Mouse (Mus musculus) intestine, embryonic 14.5 days (tissue): ENCODE measurements at regions not wholly inside any gene's neighbourhood (a gene's known extent, or its start where the extent isn't known, plus 50 kb on each side); places are given as distances from the start of the nearest gene placed in this dataset.

ENCODE experiments used
- ATAC-seq: fragments of 200-750 bp; cut with Nextera tagmentation; replicated peaks from 2 replicates; pipeline ENCODE4 v1.8.0; 2017; ENCODE audit warnings: low read depth, moderate number of reproducible peaks, moderate TSS enrichment, moderate library complexity; ENCODE audit not compliant: low FRiP score, low TSS enrichment
- DNase-seq: peaks from one replicate; pipeline ENCODE4 v3.0.0-alpha.2; 2018; ENCODE audit warnings: low spot score
- H3K27ac ChIP-seq: fragments of 300-500 bp; sonication (generic); 2 replicates; pipeline ENCODE4 v1.5.1; 2014; ENCODE audit warnings: low read depth, mild to moderate bottlenecking, control low read depth
- H3K27me3 ChIP-seq: fragments of 300-500 bp; sonication (generic); replicated peaks from 2 replicates; pipeline ENCODE4 v1.6.1; 2014; ENCODE audit warnings: low read length, control low read depth; ENCODE audit not compliant: control insufficient read depth, insufficient read depth
- H3K36me3 ChIP-seq: fragments of 300-500 bp; sonication (generic); 2 replicates; pipeline ENCODE4 v1.6.1; 2014; ENCODE audit warnings: low read length, control low read depth; ENCODE audit not compliant: control insufficient read depth, insufficient read depth
- H3K4me1 ChIP-seq: fragments of 300-500 bp; sonication (generic); replicated peaks from 2 replicates; pipeline ENCODE4 v1.6.1; 2014; ENCODE audit warnings: low read length, control low read depth, mixed read lengths; ENCODE audit not compliant: control insufficient read depth, insufficient read depth
- H3K4me2 ChIP-seq: fragments of 300-500 bp; sonication (generic); 2 replicates; pipeline ENCODE4 v1.6.1; 2014; ENCODE audit warnings: low read length
- H3K4me3 ChIP-seq: fragments of 300-500 bp; sonication (generic); 2 replicates; pipeline ENCODE4 v1.5.1; 2014; ENCODE audit warnings: low read depth, low read length, control low read depth, mixed read lengths
- H3K9ac ChIP-seq: fragments of 300-500 bp; sonication (generic); 2 replicates; pipeline ENCODE4 v1.6.1; 2014; ENCODE audit warnings: mild to moderate bottlenecking, low read length
- H3K9me3 ChIP-seq: fragments of 300-500 bp; sonication (generic); 2 replicates; pipeline ENCODE4 v1.6.1; 2016; ENCODE audit warnings: low read length, control low read depth; ENCODE audit not compliant: control insufficient read depth
- WGBS: fragments of 180-500 bp; shearing (Covaris S2); extraction: QIAGEN DNeasy Blood & Tissue Kit; methylation state at CpG from one replicate; pipeline ENCODE4 v1.1.7; 2014; 5-methylcytosine and 5-hydroxymethylcytosine counted together

DNA sequence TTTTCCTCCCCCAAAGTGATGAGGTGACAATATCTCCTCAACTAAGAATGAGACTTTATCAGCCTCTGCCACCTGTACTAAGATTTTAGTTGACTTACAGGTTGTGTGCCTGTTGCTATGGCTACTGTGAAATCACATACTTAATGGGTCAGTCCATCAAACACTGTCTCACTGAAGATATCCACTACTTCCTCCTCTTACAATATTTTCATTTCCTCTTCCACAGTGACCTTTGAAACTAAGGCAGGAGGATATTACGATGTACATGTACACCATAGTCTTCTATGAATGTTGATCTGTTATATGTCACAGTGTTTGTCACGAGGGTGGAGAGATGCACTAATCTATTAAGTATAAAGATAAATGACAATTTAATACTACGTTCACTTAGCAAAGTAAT lies 212.4 kb upstream of the Dab2 start:
- 79% methylated on average over 3 of the region's 3 CpGs for WGBS
- H3K27ac ChIP-seq, result no peak overlapping the region
- ATAC-seq, result no peak

DNA sequence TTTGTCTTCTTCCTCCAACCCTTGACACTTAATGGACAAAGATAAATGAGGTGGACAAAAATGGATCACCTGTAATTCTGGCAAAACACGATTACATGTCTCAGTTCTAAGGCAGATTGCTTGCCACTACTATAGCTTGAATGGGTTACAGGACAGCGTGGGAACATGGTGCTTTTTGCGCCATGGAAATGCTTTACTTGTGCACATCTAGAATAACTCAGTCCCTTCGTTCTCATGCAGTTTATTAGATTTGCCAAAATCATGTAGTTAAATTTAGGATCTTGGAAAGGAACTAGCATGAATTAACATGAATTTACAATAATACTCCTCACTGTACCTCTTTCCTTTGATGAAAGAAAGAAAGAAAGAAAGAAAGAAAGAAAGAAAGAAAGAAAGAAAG lies 211.1 kb upstream of the Dab2 start:
- Histone ChIP-seq H3K27ac (no peak overlapping the region), H3K4me1 (no peaks in the 10 kb centered on the region), H3K4me3 (no peak overlapping the region), H3K4me2 (no peak overlapping the region), H3K9ac (no peak overlapping the region), H3K9me3 (no peaks in the 10 kb centered on the region), H3K27me3 (no peaks in the 10 kb centered on the region), H3K36me3 (no peaks in the 10 kb centered on the region)
- DNase-seq, result no peak
- 83% methylated on average over 4 of the region's 4 CpGs for WGBS
- no peak for ATAC-seq

More for the DNA sequence above, 212.4 kb upstream of the Dab2 start:
- no peaks in the 10 kb centered on the region for H3K4me1 ChIP-seq
- H3K36me3 ChIP-seq, result no peaks in the 10 kb centered on the region
- H3K9ac ChIP-seq, result no peak overlapping the region
- no peaks in the 10 kb centered on the region for H3K27me3 ChIP-seq
- no peaks in the 10 kb centered on the region for H3K9me3 ChIP-seq
- H3K4me2 ChIP-seq, result no peak overlapping the region
- no peak overlapping the region for H3K4me3 ChIP-seq
- no peak for DNase-seq

DNA sequence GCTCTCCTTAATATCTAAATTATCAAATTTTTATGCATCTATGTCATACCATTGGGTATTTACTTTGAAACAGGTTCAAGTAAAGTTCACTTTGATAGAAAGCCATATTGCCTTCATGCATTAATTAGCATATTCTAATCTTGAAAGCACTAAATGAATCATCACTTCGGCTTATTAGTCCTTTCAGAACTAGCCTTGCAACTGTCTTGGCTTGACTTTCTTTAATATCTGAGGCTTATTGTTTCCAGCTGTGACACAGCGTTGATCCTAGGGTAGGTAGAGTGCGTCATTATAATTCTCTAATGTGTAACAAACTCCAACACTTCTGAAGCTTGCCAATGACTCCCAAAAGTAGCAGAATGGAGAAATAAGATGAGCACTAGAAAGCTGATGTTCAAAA lies 169.9 kb upstream of the Dab2 start:
- Histone ChIP-seq H3K4me3 (no peak overlapping the region), H3K4me2 (no peak overlapping the region), H3K27me3 (no peaks in the 10 kb centered on the region), H3K27ac (no peak overlapping the region), H3K9me3 (no peaks in the 10 kb centered on the region), H3K4me1 (no peaks in the 10 kb centered on the region), H3K36me3 (no peaks in the 10 kb centered on the region), H3K9ac (no peak overlapping the region)
- 90% methylated on average over 3 of the region's 3 CpGs for WGBS
- no peak for ATAC-seq
- DNase-seq, result no peak

DNA sequence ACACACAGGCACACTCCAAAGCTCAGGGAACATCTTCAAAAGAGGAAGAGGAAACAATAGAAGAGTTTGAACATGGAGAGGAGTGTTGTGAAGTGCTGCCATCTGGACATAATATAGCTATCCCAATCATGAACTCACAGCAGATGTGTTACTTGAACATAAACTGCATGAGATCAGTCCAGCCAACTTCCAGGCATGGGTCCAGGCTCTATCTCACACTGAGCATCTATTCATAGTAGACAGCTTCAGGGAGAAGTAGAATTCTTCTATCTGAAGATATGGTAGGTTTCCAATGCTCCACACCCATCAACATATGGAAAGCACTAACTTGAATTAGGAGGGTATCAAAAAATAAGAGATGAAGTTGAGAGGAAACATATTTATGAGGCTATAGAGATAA lies 167.4 kb upstream of the Dab2 start:
- Histone ChIP-seq H3K4me2 (no peak overlapping the region), H3K27ac (no peak overlapping the region), H3K36me3 (no peaks in the 10 kb centered on the region), H3K4me1 (no peaks in the 10 kb centered on the region), H3K9ac (no peak overlapping the region), H3K27me3 (no peaks in the 10 kb centered on the region), H3K4me3 (no peak overlapping the region), H3K9me3 (peaks cover 7% of the 10 kb centered on the region)
- ATAC-seq, result no peak
- DNase-seq, result no peak

DNA sequence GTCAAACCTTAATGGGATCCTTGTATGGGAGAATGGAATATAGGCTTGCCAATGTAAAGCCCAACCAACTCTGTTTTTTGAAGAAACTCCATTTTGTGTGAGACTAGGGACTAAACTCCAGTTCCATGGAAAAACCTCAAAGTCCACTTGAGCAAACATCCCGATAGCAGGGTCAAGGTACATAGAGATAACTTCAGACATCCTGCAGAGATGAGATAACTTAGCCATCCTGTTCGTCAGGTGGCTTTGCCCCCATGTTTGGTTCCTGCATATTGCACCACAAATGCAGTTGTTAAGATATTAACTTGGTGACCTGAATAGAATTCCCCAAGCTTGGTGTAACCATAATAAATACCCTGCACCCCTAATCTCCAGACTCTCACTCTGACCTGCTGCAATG lies 154.5 kb upstream of the Dab2 start:
- Histone ChIP-seq H3K36me3 (no peaks in the 10 kb centered on the region), H3K9ac (no peak overlapping the region), H3K4me1 (no peaks in the 10 kb centered on the region), H3K4me3 (no peak overlapping the region), H3K4me2 (no peak overlapping the region), H3K9me3 (no peaks in the 10 kb centered on the region), H3K27ac (no peak overlapping the region), H3K27me3 (no peaks in the 10 kb centered on the region)
- ATAC-seq, result no peak
- WGBS, result 74% methylated on average over 2 of the region's 2 CpGs
- no peak for DNase-seq

DNA sequence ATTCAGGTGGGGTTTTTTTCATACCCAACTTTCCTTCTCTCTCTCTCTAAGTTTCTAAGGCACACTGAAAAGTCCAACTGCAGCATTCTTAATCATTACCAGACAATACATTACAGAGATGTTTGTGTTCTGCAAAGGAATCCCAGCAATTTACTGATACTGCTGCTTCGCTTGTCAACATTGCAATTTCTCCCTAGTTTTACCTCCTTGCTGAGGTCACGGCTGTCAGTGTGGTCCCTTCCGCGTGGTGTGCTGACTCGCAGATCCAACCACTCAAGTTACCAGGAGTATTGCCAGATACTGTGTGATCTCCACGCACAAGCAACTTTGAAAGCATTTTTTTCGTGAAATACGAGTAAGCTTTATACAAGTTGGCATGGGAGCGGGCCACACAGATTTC lies 144.9 kb upstream of the Dab2 start:
- ATAC-seq (no peak), DNase-seq (no peak)
- H3K36me3 ChIP-seq, result no peaks in the 10 kb centered on the region
- H3K4me1 ChIP-seq, result no peaks in the 10 kb centered on the region
- WGBS, result 37% methylated on average over 9 of the region's 9 CpGs
- no peak overlapping the region for H3K9ac ChIP-seq
- no peak overlapping the region for H3K4me3 ChIP-seq
- H3K27ac ChIP-seq, result no peak overlapping the region
- no peak overlapping the region for H3K4me2 ChIP-seq
- no peaks in the 10 kb centered on the region for H3K27me3 ChIP-seq
- H3K9me3 ChIP-seq, result no peaks in the 10 kb centered on the region

DNA sequence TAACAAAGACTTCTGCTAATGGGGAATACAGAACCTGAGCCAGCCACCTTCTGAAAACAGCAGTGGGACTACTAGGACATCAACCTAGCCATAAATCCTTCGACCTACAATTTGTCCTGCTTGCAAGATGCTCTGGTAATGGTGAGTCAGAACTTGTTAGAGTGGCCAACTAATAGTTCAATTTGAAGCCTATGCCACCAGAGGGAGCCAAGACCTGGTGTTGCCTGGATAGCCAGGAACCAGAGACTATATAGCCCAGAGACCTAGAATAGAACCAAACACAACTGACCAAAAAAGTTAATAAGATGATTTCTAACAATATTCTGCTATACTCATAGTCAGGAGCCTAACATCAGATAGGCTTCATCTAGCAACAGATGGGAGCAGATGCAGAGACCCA lies 119.3 kb upstream of the Dab2 start:
- no peak overlapping the region for H3K9ac ChIP-seq
- no peak overlapping the region for H3K4me2 ChIP-seq
- no peaks in the 10 kb centered on the region for H3K4me1 ChIP-seq
- no peaks in the 10 kb centered on the region for H3K36me3 ChIP-seq
- H3K9me3 ChIP-seq, result no peaks in the 10 kb centered on the region
- WGBS, result 92% methylated on average over 1 of the region's 1 CpGs
- no peaks in the 10 kb centered on the region for H3K27me3 ChIP-seq
- H3K4me3 ChIP-seq, result no peak overlapping the region
- H3K27ac ChIP-seq, result no peak overlapping the region
- ATAC-seq, result no peak
- no peak for DNase-seq

DNA sequence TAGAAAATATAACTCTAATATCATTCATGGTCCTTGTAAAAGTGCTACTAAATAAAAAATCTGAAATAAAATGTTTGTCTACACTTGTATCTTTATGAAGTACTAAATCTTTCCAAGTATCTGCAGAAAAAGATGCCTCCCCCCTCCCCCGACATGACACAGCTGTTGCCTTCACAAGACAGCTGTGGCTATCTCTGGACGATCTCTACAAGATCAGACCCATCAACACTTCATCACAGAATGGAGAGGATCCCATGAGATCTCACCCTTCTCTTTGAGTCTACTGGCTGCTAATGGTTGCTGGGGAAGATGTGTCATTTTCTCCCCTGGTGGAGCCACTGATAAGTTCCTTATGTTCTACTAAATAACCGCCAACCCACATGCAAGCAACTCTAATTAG lies 116.0 kb upstream of the Dab2 start:
- no peaks in the 10 kb centered on the region for H3K4me1 ChIP-seq
- no peak overlapping the region for H3K27ac ChIP-seq
- no peak for ATAC-seq
- H3K9ac ChIP-seq, result no peak overlapping the region
- 72% methylated on average over 3 of the region's 3 CpGs for WGBS
- no peaks in the 10 kb centered on the region for H3K9me3 ChIP-seq
- no peaks in the 10 kb centered on the region for H3K27me3 ChIP-seq
- H3K4me3 ChIP-seq, result no peak overlapping the region
- H3K36me3 ChIP-seq, result no peaks in the 10 kb centered on the region
- DNase-seq, result no peak
- H3K4me2 ChIP-seq, result no peak overlapping the region

DNA sequence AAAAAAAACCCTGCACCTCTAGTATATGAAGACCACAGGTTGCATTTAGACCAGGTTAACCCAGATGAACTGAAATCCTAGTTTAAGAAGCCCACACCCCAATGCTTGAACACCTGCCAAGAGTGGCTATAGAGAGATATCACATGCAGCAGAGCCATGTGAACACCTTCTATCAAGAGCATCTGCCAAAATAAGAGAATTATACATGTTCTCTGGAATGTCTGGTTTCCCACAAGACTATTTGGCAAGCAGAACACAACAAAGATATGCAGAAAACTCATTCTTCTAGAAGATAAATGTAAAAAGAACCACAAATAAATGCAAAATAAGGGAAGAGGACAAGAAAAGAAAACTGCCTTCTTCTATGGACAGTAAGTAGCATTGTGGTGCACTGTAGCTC lies 107.7 kb upstream of the Dab2 start:
- Histone ChIP-seq H3K27ac (no peak overlapping the region), H3K4me1 (no peaks in the 10 kb centered on the region), H3K4me3 (no peak overlapping the region), H3K9me3 (no peaks in the 10 kb centered on the region), H3K4me2 (no peak overlapping the region), H3K27me3 (no peaks in the 10 kb centered on the region), H3K36me3 (no peaks in the 10 kb centered on the region), H3K9ac (no peak overlapping the region)
- DNase-seq (no peak), ATAC-seq (no peak)
